Mouse (Mus musculus): ENCODE measurements around the gene Epn3.

GRCm38 (mm10) chr11:94528879-94529278 is 29.1 kb upstream of the Epn3 start:
- no peak for TF ChIP-seq CTCF (IDR thresholded peaks at IDR 0.05)
- no peak for TF ChIP-seq EP300 (IDR thresholded peaks at IDR 0.05)

Data from lung, postnatal 0 days (tissue).